Mouse (Mus musculus): ENCODE results near the gene Cblb.

Cblb gene

GRCm38 (mm10) chr16:52031712-52032251 lies 757 bp downstream of the Cblb start:
- no peaks in the 10 kb centered on the region for H3K27me3 ChIP-seq (ENCODE audit: control insufficient read depth, insufficient read depth, low read length, poor library complexity, severe bottlenecking)
- H3K36me3 ChIP-seq (ENCODE audit: control insufficient read depth, insufficient read depth, low read length, poor library complexity, severe bottlenecking), result peaks cover 7% of the 10 kb centered on the region
- peak; percentile 45 for DNase-seq (ENCODE audit: low read depth, low spot score)

- peak; percentile 50 for DNase-seq (ENCODE audit: low read depth, low spot score)
- peaks cover 7% of the 10 kb centered on the region for H3K36me3 ChIP-seq (ENCODE audit: control insufficient read depth, insufficient read depth, low read length, poor library complexity, severe bottlenecking)
- H3K27me3 ChIP-seq (ENCODE audit: control insufficient read depth, insufficient read depth, low read length, poor library complexity, severe bottlenecking), result no peaks in the 10 kb centered on the region
Measured at GRCm38 (mm10) chr16:52032376-52033330, 1.6 kb downstream of the Cblb start.

- peaks cover 7% of the 10 kb centered on the region for H3K36me3 ChIP-seq (ENCODE audit: control insufficient read depth, insufficient read depth, low read length, poor library complexity, severe bottlenecking)
- H3K27me3 ChIP-seq (ENCODE audit: control insufficient read depth, insufficient read depth, low read length, poor library complexity, severe bottlenecking), result no peaks in the 10 kb centered on the region
- DNase-seq (ENCODE audit: low read depth, low spot score), result no peak
Measured at GRCm38 (mm10) chr16:52033381-52034315, 2.6 kb downstream of the Cblb start.

GRCm38 (mm10) chr16:52034356-52034755 lies 3.3 kb downstream of the Cblb start:
- H3K36me3 ChIP-seq (ENCODE audit: control insufficient read depth, insufficient read depth, low read length, poor library complexity, severe bottlenecking), result peaks cover 7% of the 10 kb centered on the region

DNA sequence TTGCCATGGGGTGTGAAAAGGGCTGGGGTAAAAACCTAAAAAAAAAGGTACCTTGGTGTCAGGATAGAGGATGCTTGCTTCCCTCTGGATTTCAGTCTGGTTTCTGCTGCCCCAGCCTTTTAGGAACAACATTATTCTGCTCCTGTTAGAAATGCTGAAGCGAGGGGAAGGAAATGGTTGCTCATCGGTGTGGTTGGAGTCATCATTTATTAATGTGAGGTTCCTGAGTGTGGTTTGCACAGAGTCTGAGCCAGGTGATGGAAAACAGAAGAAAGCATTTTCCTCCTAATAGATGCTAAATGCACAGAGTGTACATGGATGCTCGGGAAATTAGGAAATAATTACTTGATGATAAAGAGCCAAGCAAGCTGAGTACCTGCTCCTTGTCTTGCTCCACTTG lies 5.3 kb downstream of the Cblb start:
- Histone ChIP-seq H3K27me3 (ENCODE audit: control insufficient read depth, insufficient read depth, low read length, poor library complexity, severe bottlenecking) (no peaks in the 10 kb centered on the region), H3K36me3 (ENCODE audit: control insufficient read depth, insufficient read depth, low read length, poor library complexity, severe bottlenecking) (peaks cover 7% of the 10 kb centered on the region)
- no peak for DNase-seq (ENCODE audit: low read depth, low spot score)

More at GRCm38 (mm10) chr16:52034356-52034755, 3.3 kb downstream of the Cblb start:
- DNase-seq (ENCODE audit: low read depth, low spot score), result no peak
- no peaks in the 10 kb centered on the region for H3K27me3 ChIP-seq (ENCODE audit: control insufficient read depth, insufficient read depth, low read length, poor library complexity, severe bottlenecking)

- peaks cover 7% of the 10 kb centered on the region for H3K36me3 ChIP-seq (ENCODE audit: control insufficient read depth, insufficient read depth, low read length, poor library complexity, severe bottlenecking)
- H3K27me3 ChIP-seq (ENCODE audit: control insufficient read depth, insufficient read depth, low read length, poor library complexity, severe bottlenecking), result no peaks in the 10 kb centered on the region
- peak; percentile 89 for DNase-seq (ENCODE audit: low read depth, low spot score)
Measured at GRCm38 (mm10) chr16:52038283-52038682, 7.3 kb downstream of the Cblb start.

- peaks cover 7% of the 10 kb centered on the region for H3K36me3 ChIP-seq (ENCODE audit: control insufficient read depth, insufficient read depth, low read length, poor library complexity, severe bottlenecking)
- no peaks in the 10 kb centered on the region for H3K27me3 ChIP-seq (ENCODE audit: control insufficient read depth, insufficient read depth, low read length, poor library complexity, severe bottlenecking)
- no peak for DNase-seq (ENCODE audit: low read depth, low spot score)
Measured at GRCm38 (mm10) chr16:52038821-52039220, 7.8 kb downstream of the Cblb start.

DNA sequence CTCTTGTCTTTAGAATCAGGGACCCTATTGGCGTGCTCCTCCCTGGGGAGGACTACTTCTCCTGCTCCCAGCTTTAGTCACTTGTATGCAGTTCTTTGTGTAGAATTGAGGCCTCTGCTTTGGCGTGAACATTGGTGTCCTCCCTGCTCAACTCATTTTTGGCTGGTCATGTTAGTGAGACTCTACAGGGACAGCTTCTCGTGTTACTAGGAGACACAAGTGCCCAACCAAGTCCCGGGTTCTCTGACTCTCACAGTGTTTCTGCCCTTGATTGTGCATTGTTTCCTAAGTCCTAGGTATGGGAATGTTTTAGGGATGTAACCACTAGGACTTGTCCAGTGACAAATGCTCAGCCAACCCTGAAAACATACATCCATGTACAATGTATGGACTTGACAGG lies 9.9 kb downstream of the Cblb start:
- no peaks in the 10 kb centered on the region for H3K36me3 ChIP-seq (ENCODE audit: control insufficient read depth, insufficient read depth, low read length, poor library complexity, severe bottlenecking)
- DNase-seq (ENCODE audit: low read depth, low spot score), result no peak
- H3K27me3 ChIP-seq (ENCODE audit: control insufficient read depth, insufficient read depth, low read length, poor library complexity, severe bottlenecking), result no peaks in the 10 kb centered on the region

DNA sequence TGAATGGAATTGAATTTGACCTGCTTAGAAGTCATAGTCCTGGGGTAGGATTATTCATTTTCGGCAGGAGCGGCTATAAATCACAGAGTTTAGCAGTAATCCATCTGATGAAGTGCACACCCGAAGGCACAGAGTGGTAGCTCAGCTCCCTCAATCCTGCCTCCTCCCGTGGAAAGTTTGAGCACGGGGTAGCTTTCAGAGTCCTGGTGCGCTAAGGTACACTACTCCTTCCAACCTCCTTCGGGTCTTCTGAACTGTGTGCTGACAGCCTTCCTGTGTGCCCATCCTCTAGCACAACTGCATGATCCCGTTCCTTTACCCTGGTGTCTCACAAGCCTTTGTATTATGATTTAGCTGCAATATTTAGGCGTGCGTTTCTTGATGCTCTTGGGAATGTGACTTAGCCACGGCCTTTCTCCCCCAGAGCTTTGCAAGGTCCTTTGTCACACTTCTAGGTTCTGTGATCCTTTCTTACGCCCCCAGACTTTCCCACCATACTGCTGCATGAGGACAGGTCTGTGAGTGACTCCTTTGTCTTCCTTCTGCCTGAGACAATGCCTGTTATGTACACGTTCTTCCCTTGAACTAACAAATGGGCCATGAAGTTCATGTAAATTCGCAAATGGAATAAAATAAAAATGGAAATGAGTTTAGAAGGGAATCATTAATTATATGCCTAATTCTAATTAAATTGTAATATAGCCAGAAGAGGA lies 11.8 kb downstream of the Cblb start:
- DNase-seq (ENCODE audit: low read depth, low spot score), result no peak
- no peaks in the 10 kb centered on the region; the same call in none of the 2 replicates for H3K36me3 ChIP-seq (ENCODE audit: control insufficient read depth, insufficient read depth, low read length, poor library complexity, severe bottlenecking)
- H3K27me3 ChIP-seq (ENCODE audit: control insufficient read depth, insufficient read depth, low read length, poor library complexity, severe bottlenecking), result no peaks in the 10 kb centered on the region

GRCm38 (mm10) chr16:52043380-52044117 lies 12.5 kb downstream of the Cblb start:
- peaks cover 4% of the 10 kb centered on the region for H3K36me3 ChIP-seq (ENCODE audit: control insufficient read depth, insufficient read depth, low read length, poor library complexity, severe bottlenecking)
- H3K27me3 ChIP-seq (ENCODE audit: control insufficient read depth, insufficient read depth, low read length, poor library complexity, severe bottlenecking), result no peaks in the 10 kb centered on the region
- no peak for DNase-seq (ENCODE audit: low read depth, low spot score)

- Histone ChIP-seq H3K27me3 (ENCODE audit: control insufficient read depth, insufficient read depth, low read length, poor library complexity, severe bottlenecking) (no peaks in the 10 kb centered on the region), H3K36me3 (ENCODE audit: control insufficient read depth, insufficient read depth, low read length, poor library complexity, severe bottlenecking) (peaks cover 11% of the 10 kb centered on the region)
- DNase-seq (ENCODE audit: low read depth, low spot score), result no peak
Measured at GRCm38 (mm10) chr16:52044518-52044917, 13.5 kb downstream of the Cblb start.

DNA sequence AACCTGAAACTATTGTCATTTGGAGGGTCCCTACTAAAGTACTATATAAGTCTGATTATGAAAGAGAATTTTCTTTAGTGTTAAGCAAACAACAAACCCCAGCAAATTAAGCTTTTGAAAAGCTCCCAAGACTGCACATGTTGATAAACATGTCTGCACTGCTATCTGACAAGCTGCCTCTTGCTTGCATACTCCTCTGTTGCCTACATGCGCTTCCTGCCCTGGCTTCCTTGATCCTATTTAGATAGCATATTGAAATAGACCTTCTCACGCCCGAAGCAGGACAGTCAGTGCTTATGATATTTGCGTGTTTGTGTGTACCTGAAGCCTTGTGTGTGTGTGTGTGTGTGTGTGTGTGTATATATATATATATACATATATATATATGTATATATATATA lies 14.0 kb downstream of the Cblb start:
- H3K36me3 ChIP-seq (ENCODE audit: control insufficient read depth, insufficient read depth, low read length, poor library complexity, severe bottlenecking), result peaks cover 11% of the 10 kb centered on the region
- no peak for DNase-seq (ENCODE audit: low read depth, low spot score)
- H3K27me3 ChIP-seq (ENCODE audit: control insufficient read depth, insufficient read depth, low read length, poor library complexity, severe bottlenecking), result no peaks in the 10 kb centered on the region

DNA sequence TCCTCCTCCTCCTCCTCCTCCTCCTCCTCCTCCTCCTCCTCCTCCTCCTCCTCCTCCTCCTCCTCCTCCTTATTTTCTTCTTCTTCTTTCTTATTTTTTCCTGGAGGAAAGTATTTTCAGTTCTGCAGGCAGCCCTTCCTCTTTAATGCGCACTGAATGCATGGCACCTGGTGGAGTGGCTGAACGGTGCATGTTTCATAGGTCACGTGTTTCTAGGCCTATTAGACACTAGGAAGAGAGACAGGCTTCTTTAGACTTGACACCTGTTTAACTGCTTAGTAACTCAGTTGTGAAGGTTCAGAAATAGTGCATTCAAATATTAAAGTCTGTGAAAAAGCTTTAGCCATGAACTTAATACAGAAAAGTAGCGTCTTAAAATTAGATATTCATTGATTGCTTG lies 15.4 kb downstream of the Cblb start:
- Histone ChIP-seq H3K36me3 (ENCODE audit: control insufficient read depth, insufficient read depth, low read length, poor library complexity, severe bottlenecking) (peaks cover 11% of the 10 kb centered on the region), H3K27me3 (ENCODE audit: control insufficient read depth, insufficient read depth, low read length, poor library complexity, severe bottlenecking) (no peaks in the 10 kb centered on the region)
- DNase-seq (ENCODE audit: low read depth, low spot score), result peak; percentile 40

All from splenic B cell, adult 2 months (primary cell).